Mouse (Mus musculus): Measurements from ENCODE around the gene Nkpd1.

The Nkpd1 gene

DNA sequence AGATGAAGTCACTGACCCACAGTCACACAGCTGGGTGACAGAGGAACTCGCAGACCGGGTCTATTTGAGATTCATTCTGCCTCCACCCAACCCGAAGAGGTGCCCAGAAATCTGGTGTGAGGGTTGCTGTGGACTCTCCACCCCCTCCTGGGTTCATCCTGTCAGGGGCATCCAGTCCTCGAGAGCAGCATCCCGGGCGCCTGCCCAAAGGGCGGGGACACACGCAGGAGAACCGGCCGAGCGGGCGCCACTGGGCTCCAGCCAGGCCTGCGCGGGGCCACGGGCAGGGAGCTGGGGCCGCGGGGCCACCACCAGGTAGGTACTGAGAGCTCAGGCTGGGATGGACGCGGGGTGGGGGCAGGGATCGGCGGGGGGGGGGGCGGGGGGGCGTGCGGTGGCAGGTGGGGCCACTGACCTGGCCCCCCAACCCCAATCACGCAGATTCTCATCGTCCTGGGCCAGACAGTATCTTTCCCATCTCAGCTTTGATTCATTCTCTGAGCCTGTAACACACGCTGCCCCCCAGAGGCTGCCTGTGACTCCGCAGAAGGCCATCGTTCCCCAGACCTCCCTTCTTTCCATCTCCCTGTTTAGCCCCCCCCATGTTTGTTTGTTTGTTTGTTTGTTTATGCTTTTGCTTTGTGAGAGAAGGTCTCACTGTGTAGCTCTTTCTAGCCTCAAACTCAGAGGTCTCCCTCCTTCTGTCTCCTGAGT is at the start of gene Nkpd1:
TSS of gene Nkpd1 (plus strand) at position 187 of the 714 bp plus-strand sequence.
- DNase-seq (ENCODE audit: low spot score): peak; percentile 65

DNA sequence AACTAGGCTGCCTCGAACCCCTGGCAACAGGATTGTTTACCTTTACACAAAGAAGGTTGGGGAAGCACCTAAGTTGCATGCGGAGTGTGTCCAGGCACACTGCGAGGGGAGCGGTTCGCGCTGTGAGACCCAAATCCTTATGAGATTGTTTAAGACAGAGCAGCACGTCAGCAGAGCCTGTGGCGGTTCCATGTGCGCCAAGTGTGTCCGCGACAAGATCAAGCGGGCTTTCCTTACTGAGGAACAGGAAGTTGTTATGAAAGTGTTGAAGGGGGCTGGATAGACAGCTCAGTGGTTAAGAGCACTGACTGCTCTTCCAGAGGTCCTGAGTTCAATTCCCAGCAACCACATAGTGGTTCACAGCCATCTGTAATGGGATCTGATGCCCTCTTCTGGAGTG is 49.4 kb upstream of the Nkpd1 start:
- DNase-seq (ENCODE audit: low spot score): no peak

DNA sequence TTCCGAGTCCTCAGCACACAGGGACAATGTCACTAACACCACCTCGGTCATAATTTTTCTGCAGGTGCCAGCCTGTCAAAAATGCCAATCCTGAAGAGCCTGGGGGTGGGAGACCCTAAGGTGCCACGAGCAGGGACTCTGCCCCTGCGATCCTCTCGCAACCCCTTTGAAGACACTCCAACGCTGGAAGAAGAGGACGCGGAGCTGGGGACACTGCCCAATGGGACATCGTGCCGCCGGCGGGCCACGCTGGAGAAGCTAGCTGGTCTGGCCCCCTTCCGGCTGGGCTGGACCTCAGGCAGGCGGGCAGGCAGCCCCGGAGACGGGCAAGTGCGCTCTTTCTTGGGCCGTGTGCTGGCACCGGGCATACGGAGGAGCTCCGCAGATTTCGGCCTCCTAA is 48.2 kb upstream of the Nkpd1 start:
- DNase-seq (ENCODE audit: low spot score): no peak

GRCm38 (mm10) chr7:19470308-19470707 is 47.3 kb upstream of the Nkpd1 start:
- no peak for DNase-seq (ENCODE audit: low spot score)

GRCm38 (mm10) chr7:19472403-19472802 is 45.2 kb upstream of the Nkpd1 start:
- DNase-seq (ENCODE audit: low spot score): no peak

DNA sequence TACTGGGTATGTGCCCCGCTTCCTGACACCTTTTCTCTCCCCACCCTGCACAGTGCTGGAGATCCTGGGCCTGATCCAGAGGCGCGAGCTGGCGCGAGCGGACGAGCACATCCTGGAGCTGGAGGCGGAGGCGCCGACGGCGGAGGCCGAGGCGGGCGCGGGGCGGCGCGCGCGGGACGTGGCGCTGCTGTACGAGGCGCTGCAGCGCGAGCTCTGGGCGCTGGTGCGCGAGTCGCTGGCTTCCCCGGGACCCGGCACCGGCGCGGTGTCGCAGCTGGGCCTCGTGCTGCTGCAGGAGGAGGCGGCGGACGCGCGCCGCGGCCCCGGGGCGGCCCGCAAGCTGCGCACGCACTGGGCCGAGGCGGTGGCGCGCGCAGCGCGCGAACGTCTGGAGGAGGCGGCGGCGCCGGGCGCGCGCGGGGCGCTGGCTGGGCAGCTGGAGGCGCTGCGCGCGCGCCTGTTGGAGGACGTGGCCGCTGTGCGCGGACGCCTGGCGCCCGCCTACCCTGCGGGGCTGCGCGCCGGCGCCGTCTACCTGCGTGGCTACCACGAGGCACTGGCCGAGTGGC is 43.7 kb upstream of the Nkpd1 start:
- peak; percentile 83 for DNase-seq (ENCODE audit: low spot score)

GRCm38 (mm10) chr7:19477084-19477483 is 40.6 kb upstream of the Nkpd1 start:
- no peak for DNase-seq (ENCODE audit: low spot score)

DNA sequence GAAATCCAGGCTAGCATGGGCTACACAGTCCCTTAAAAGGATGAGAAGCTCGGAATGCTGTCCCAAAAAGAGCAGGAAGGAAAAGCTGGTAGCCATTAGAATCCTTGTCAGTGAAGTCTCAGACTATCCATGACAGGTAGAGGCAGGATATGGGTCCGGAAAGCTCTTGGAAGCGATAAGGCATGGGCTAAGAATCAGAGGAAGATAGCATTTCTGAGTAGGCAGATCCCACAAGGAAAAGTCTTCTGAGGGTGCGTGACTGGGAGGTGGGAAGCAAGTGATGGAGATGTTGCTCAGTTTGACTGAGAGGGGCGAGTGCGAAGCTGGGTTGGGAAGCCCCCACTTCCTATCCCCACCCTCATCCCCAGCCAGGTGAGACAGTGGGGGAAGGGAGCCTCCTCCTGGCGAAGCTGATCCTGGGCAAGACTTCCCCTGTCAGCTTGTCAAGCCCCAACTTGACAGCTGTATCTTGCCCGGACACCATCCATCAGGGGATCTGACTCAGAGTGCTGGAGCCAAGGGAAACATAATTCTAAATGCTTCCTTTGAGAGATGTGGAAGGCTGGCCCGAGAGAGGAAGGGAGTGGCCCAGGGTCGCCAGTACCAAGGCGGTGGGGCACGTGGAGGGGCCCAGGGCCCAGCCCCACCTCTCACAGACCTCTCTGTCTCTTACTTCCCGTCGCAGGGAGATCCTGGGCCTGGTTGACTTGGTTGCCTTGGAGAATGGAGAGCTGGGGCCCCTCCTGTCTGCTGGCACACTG is 39.8 kb upstream of the Nkpd1 start:
- no peak for DNase-seq (ENCODE audit: low spot score)

- DNase-seq (ENCODE audit: low spot score): no peak
Measured at GRCm38 (mm10) chr7:19483281-19483680, 34.4 kb upstream of the Nkpd1 start.

GRCm38 (mm10) chr7:19485488-19485887 is 32.1 kb upstream of the Nkpd1 start:
- no peak for DNase-seq (ENCODE audit: low spot score)

DNA sequence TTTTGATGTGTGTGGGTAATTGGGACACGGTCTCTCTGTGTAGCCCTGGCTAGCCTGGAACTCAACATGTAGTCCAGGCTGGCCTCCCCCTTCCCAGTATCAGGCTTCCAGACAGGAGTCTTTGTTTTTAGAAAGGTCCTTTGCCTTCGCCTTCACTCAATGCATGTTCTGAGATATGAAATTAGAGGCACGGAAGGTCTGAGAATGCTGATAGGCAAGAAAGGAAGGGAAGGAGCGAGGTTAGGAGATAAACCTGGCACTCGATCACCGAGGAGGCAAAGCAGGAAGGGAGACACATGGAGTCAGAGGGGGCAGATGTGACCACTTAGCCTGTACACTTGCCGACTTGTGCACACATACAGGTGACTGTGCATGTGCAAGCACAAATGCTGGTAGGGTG is 31.1 kb upstream of the Nkpd1 start:
- no peak for DNase-seq (ENCODE audit: low spot score)

GRCm38 (mm10) chr7:19489525-19489924 is 28.1 kb upstream of the Nkpd1 start:
- no peak for DNase-seq (ENCODE audit: low spot score)

DNA sequence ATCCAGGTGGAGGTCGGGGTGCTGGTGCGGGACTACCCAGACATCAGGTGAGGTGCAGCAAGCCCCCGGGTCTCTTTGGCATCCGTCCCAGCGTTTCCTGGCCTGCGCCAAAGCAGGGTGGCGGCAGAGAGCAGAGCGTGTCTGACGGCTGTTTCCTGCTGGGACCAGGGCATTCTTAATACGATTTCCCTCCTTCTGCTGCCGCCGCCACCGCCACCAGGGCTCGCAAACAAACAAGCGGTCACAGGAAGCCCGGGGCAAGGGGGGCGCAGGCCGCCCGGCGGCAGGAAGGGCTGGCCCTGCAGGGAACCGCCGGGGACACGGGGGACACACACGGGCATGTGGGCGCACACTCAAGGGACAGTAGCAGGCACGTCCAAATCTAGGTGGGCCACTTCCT is 25.9 kb upstream of the Nkpd1 start:
- DNase-seq (ENCODE audit: low spot score): peak; percentile 41

DNA sequence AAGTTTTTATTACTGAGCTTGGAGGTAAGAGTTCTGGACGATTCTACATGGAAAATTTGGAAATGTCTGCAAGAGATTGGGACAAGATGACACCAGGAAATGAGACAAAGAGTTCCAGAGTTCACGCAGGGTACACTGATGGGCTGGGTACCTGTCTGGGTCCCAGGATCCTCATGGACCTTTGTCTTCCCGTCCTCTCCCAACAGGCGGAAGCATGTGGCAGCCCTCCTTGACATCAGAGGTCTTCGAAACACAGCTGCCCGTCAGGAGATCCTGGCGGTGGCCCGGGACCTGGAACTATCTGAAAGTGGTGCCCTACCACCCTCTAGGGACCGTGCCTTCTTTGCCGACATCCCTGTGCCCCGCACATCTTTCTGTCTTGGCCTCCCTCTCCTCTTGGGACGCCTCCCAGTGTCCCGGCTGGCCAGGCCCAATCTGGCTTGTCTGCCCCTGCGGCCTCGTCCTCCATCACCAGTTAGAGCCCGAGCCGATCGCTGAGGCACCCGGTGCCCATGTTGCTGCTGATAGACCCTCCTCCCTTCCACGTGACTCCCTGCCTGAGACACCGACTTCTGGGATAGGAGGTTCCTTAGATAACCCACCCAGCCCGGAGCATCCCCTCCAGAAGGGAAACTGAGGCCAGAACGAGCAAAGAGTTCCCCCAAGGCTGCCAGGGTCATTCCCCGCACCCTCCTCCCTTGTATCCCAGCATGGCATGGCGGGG is 22.7 kb upstream of the Nkpd1 start:
- no peak for DNase-seq (ENCODE audit: low spot score)

DNA sequence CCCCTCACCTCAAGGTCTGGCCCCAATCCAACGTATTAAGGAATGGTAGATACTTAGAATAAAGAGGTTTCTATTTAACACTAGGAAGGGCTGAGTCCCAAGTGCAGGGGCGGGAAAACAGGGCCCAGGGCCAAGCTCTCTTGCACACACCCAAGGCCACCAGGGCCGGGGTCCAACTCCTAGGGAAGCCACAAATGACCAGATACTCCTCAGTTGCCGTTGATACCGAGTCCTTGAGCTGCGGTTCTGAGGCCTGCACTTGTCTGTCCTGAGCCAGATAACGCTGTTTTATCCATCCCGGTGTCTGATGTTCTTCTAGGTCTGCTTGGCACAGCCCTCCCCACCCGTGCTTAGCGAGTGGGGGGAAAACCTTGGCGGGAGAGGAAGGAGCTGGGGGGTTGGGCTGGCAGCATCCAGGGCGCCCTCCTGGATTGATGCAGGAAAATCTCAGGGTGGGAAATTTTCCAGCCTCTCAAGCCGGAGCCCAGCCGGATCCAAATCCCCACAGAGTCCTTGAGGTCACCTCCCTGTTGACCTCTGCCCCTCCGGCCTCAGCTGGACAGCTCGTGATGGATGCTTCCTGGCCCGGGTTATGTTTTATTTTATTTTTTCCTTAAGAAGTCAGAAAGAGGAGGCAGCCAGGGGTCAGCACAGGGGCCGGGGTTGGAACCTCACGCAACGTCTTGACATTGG is 22.0 kb upstream of the Nkpd1 start:
- DNase-seq (ENCODE audit: low spot score): peak; percentile 36

DNA sequence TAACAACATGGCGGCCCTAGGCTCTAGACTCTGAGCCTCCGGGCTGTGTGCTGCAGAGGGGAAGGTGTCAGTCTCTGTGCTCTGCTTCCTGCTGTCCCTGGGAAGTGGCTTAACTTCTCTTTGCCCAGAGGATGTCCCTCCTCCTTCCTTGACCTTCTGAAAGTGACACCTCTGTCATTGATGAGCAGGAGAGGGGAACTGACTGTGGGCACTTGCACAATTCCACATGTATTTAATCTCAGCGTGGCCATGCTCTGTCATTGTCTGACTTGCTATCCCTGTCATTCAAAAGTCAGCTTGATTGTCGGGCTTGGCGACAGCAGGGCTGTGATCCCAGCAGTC is 21.5 kb upstream of the Nkpd1 start:
- no peak for DNase-seq (ENCODE audit: low spot score)

GRCm38 (mm10) chr7:19498326-19498725 is 19.3 kb upstream of the Nkpd1 start:
- no peak for DNase-seq (ENCODE audit: low spot score)

- no peak for DNase-seq (ENCODE audit: low spot score)
Measured at GRCm38 (mm10) chr7:19500420-19501363, 16.9 kb upstream of the Nkpd1 start.

DNA sequence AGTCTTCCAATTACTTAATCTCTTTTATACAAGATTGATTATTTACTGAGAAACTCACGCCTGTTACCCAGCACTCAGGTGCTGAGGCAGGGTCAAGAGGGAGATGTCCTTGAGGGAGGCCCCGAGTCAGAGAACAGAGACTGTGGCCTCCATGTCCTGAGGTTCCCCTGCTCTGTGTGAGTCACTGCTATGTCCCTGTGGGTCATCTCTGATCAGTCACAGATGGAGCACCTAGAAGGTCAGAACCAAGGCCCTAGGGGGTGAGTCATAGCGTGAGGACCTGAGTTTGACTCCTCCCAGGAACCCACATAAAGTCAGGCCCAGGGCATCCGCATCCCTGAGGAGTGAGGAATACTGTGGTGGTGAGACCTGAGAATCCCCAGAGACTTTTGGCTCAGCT is 16.0 kb upstream of the Nkpd1 start:
- no peak for DNase-seq (ENCODE audit: low spot score)

GRCm38 (mm10) chr7:19503481-19504068 is 14.1 kb upstream of the Nkpd1 start:
- peak; percentile 79 for DNase-seq (ENCODE audit: low spot score)

GRCm38 (mm10) chr7:19506326-19506725 is 11.3 kb upstream of the Nkpd1 start:
- peak; percentile 62 for DNase-seq (ENCODE audit: low spot score)

All from embryo, embryonic 10.5 days (tissue).